Mouse (Mus musculus) thymus, postnatal 0 days (tissue): ENCODE results near the gene 4930412O13Rik. TPM values are rescaled to one million over a fixed set of nuclear protein-coding genes. Genes with fewer than 3 reads are reported as not detected.

ENCODE experiments used
- DNase-seq: peaks from one replicate; pipeline ENCODE4 v3.0.0-alpha.2; 2015; ENCODE audit warnings: low spot score
- polyA plus RNA-seq: library from polyadenylated mRNA; unstranded; fragments of >200 nt; fragmentation: Nextera tagmentation; extraction: Ambion mirVana; gene quantifications from 2 replicates; pipeline ENCODE4 v1.2.1, GENCODE M21; 2015

The 4930412O13Rik gene
- polyA plus RNA-seq = not detected in 2 replicates

- no peak for DNase-seq
These were observed at the start of gene 4930412O13Rik for GRCm38 (mm10) chr2:9881051-9881591. Gene 4930412O13Rik, plus strand, starts transcription at chr2:9881252.

- DNase-seq = no peak
These were observed 47.3 kb upstream of the 4930412O13Rik start for GRCm38 (mm10) chr2:9833712-9834111.

DNA sequence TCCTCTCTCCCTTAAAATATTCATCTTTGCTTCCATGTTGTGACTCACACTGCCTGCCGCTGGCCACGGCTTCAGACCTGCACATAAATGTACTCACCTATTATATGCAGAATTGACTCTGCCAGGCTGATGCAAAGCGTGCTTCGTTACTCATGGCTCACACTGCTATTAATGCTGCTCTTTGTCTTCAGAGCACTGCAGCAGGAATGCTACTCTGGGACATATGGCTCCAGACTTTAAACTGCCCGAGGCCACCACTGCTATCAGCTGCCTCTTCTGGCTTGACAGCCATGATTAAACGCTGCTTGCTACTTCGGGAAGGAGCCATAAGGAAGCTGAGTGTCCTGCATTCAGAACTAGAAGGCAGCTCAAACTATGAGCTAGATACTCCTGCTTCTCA lies 45.9 kb upstream of the 4930412O13Rik start:
- DNase-seq = no peak

DNA sequence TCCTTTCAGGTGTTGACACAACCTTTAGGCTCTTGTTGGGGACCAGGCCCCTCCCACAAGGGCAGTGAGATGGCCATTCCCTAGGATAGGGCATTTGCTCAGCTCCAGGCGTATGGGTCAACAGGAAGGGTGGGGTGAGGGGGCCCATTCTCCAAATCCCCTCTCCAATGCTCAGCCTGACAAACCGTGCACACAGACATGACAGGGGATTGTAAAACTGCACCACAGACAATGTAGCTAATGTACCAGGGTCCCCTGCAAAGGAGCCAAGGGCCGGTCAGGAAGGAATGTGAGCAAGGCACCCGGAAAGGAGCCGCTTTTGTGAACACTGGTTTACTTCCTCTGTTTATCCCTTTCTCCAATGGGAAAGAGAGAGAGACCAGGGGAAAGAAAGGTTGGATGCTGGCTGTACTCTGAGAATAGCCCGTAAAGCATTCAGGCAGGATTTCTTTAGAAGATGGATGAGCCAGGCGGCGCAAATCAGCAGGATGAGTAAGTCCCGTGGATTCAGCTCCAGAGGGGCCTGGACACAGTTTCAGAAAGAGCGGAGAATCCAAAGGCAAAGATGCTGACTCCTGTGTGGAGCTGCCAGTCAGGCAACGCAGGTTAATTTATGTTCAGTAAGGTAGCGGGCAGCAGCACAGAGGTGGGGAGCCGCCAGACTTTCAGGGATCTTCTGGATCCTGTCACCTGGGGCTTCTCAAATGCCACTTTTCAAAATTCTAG lies 28.0 kb upstream of the 4930412O13Rik start:
- no peak for DNase-seq

DNA sequence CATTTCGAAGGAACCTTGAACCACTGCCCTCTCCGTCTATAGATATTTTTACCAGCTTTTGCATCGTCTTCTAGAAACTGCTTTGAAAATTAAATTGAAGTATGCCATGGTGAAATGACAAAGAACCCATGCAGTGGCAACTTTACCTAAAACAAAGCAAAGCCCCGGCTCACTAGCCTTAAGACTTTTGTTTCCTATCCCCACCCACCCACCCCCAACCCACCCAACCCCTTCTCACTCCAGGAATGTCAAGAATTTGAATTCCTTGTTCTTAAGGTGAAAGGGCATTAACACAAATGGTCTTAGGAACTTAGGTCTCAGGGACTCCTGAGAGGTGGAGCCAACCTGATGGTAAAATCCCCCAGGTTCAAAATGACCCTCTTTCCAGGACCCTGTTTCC lies 25.2 kb upstream of the 4930412O13Rik start:
- DNase-seq = no peak

DNA sequence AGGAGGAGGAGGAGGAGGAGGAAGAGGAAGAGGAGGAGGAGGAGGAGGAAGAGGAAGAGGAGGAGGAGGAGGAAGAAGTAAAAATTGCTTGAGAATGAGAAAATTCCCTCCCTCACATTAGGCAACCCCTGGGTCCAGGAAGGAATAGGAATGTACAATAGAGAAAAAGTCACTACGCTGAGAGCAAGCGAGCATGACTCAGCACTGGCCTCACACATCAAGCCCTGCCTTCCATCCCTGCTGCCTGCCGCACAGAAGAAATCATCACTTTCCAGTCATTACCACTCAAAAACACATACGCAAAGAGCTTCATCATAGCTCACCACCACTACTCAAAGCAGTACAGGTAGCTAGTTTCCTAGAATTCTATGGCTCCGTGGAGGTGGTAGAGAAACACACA lies 20.4 kb upstream of the 4930412O13Rik start:
- DNase-seq = no peak

DNA sequence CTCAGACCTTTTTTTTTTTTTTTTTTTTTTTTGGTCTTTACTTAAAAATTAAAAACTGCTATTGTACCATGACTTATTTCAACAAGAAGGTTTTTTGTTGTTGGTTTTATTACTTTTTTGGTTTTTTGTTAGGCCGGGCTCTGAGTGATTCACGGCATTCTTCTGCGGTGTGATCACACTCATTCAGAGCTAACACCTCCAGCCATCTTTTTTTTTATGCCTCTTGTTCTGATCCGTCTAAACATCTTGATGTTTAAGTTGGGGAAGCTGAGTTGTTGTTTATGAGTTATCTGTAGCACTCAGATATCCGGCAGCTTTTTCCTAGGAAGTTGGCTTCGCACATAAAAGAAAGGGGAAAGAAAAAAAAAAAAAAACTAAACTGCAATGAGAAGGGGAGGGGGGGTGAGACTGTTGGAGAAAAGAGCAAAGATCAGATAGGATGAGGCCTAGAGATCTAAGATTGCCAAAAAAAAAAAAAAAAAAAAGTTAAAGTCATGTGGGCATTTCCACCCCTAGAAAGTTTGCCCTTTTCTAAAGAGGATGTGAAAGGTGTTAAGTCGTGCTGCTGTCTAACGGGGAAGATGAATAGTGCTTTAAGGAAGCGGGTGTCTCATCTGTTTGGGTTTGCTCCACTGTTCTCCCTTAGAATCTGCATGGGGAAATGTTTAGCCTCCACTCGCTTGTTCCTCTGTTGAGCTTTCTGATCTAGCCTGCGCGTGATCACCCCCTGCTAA lies 13.8 kb upstream of the 4930412O13Rik start:
- peak; percentile 35 for DNase-seq

DNA sequence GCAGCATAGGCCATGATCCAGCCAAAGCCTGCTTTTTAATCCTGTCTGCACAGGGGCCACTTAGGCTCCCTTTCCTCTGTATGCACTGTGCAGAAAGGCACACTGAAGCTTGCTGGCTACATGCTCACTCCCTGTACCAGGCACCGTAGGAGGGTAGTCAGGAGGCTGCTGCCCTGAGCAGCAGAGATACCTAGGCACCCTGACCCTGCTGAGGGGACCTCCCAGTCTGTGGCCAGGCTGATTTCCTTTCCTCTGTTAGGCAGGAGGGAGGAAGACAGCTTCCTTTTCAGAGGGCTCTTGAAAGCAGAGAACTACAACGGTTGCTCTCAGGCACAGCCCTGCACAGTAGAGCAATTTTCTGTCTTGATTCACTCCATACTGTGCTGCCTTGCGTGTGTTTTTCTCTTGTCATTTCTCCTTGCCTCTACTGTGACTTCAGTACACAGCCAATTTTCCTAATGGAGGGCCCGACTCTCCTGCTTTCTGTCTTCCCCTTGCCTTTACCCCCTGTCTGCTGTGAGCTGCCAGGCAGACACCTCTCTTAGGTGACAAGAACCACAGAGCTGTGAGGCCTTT lies 9.8 kb upstream of the 4930412O13Rik start:
- DNase-seq = peak; percentile 58

DNA sequence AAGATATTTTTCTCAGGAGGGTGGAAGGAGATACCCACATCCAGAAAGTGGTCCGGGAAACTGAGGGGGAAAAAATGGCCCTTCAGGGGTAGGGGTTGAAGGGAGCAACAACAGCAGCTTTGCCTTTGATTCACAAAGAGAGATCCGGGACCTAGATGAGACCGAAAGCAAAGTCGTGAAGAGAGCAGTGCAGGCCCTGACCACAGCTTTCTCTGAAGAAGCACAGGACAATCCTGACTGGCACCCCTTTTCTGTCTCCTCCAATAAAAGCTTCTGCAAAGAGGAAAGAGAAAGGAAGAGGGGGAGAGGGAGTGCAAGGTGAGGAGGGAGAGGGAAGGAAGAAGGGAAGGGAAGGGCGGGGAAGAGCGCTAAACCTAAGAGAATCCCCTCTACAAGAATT lies 9.3 kb upstream of the 4930412O13Rik start:
- DNase-seq = peak; percentile 42

DNA sequence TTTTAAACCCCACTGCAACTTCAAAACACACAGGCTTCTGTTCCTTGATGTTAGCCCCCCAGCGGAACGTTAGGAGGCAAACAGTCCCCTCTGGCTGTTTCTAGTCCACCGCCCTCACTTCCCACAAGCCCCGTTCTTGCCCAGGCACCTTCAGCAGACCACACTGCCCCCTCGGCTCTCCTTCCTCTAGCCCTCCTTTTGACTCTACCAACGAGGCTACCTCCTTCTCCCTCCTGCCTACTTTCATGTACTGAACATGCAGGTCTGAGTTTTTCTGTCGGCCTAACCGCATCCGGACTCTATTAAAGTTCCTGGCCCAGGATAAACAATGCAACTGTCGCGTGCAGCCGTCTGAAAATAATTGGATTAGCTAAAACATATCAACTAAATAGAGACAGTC lies 8.4 kb upstream of the 4930412O13Rik start:
- DNase-seq = peak; percentile 41

DNA sequence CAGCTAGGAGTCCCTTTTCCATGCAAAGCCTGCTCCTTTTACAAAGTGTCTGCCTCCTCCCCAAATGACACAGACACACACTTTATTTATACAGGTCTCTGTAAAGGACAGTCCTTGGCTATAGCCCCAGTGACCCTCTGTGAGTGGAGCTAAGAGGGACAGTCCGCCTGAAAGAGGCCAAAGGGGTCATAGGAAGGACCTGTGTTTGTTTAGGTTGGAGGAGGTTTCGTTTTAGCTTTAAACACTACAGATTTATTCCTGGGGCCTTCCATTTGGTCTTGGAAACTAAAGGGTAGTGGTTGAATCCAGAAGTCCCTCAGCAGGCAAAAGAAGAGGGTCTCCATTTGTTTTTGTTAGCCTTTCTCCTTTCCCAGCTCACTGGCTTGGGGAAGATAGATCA lies 7.3 kb upstream of the 4930412O13Rik start:
- no peak for DNase-seq

- DNase-seq = peak; percentile 13
These were observed 6.4 kb upstream of the 4930412O13Rik start for GRCm38 (mm10) chr2:9874467-9875219.

DNA sequence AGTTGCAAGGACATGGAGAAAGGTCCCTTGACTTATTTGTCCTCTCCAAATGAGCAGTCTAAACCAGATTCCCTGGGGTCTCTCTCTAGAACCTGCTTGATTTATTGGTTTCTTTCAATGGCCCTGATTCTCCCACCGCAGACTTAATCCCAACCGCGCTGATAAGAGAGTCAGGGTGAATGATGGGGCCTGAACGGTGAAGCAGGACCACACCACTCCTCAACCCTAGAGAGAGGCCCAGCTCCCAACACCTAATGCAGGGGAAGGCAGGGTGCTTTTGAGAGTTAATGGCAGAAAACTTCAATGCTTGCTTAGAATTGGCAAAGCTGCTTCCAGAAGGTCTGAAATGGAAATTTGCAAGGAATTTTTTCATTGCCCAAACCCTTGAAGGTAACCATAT lies 5.8 kb upstream of the 4930412O13Rik start:
- DNase-seq = no peak

GRCm38 (mm10) chr2:9875676-9876357 lies 5.2 kb upstream of the 4930412O13Rik start:
- DNase-seq = peak; percentile 69

- peak; percentile 58 for DNase-seq
These were observed 4.3 kb upstream of the 4930412O13Rik start for GRCm38 (mm10) chr2:9876621-9877325.

DNA sequence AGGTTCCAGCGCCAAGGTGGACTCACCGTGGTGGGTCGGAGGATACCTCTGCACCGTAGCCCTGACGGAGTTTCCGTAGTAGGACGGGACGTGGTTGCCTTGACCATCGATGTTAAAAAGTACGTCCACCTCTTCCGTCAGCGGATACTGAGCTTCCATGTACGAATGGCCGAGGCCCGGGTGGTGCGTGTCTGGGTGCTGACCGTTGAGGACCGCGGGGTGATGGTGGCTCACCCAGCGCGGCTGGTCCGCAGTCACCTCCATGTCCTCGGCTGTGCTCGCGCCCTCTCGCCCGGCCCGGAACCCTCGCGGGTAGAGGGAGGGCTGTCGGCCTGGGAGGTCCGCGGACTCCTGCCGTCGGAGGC lies 3.7 kb upstream of the 4930412O13Rik start:
- DNase-seq = peak; percentile 40

GRCm38 (mm10) chr2:9877966-9878563 lies 3.0 kb upstream of the 4930412O13Rik start:
- peak; percentile 63 for DNase-seq

DNA sequence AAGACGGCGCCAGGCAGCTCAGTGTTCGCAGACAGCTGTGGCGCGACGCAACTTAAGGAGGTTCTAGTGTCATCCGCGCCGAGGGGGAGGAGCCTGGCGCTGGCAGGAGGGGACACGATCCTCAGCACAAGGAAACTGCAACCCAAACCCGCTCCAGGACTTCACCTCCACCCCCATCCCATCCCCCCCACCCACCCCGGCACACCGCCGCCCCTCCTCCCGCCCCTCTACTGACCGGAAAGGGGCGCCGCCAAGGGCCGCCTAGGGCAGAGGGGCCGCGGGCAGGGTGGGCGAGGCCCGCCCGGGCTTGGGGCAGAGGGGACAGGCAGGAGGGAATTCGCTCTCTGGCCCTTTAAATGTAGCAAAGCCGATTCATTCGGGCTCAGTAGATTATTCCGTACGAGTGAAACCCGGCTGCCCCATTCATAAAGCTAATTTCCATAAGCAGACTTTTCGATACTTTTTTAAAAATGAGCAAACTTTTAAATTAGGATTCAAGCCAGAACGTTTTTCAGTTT lies 2.4 kb upstream of the 4930412O13Rik start:
- peak; percentile 88 for DNase-seq

DNA sequence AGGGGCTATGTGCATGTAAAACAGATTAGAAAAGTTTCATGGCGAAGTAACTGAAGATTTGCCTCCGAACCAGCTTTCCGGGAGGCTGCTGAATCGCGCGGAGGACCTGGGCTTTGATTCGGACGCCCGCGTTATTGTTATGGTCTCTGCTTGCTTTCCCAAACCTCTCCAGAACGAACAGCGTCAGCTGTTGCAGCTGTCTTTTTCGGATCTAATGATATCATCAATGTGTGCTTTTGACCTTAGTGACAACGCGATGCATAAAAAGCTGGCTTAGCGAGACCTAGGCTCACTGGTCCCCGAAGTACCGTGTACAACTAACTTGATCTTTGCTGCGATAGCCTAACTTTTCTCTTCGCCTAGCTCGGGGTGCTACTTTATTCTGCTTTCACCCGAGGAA lies 2.0 kb upstream of the 4930412O13Rik start:
- no peak for DNase-seq

DNA sequence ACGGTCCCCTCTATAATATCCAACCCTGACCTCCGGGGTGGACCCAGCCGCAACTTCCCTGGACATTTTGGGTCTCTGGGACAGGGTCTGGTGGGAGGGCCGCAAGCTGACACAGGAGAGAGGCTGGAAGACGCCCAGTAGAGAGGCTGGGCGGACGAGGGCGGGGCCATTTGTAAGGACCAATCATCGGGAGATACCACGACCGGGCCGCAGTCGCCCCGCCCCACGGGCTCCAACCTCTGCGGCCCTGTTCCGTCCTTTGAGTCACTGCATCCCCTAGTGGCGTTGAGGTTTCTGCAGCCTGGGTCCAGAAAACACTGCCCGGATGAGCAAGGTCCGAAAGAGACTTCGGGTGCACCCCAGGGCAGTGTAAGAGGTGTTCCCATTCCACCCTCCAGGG lies 1.6 kb upstream of the 4930412O13Rik start:
- DNase-seq = peak; percentile 91
